Mouse (Mus musculus) G1E (cell line): Measurements from ENCODE around the gene Spata32.

Experiments used
- CTCF ChIP-seq: IDR thresholded peaks from 2 replicates; pipeline ENCODE4 v1.5.1; 2012; ENCODE audit warnings: low read depth, low read length, inconsistent platforms, mixed read lengths
- GATA1 ChIP-seq: IDR thresholded peaks from 2 replicates; pipeline ENCODE4 v1.6.1; 2012; ENCODE audit warnings: borderline replicate concordance, low read length, inconsistent platforms, mixed read lengths
- GATA2 ChIP-seq: IDR thresholded peaks from 2 replicates; pipeline ENCODE4 v1.6.1; 2012; ENCODE audit warnings: low read depth, low read length, inconsistent platforms, borderline replicate concordance
- POLR2AphosphoS5 ChIP-seq: IDR thresholded peaks from 2 replicates; pipeline ENCODE4 v1.6.1; 2012; ENCODE audit warnings: low read depth, low read length, inconsistent platforms; ENCODE audit not compliant: insufficient replicate concordance
- TAL1 ChIP-seq: conservative IDR thresholded peaks from 2 replicates; pipeline ENCODE4 v1.6.1; 2012; ENCODE audit warnings: low read depth, low read length, inconsistent platforms, mixed read lengths

DNA sequence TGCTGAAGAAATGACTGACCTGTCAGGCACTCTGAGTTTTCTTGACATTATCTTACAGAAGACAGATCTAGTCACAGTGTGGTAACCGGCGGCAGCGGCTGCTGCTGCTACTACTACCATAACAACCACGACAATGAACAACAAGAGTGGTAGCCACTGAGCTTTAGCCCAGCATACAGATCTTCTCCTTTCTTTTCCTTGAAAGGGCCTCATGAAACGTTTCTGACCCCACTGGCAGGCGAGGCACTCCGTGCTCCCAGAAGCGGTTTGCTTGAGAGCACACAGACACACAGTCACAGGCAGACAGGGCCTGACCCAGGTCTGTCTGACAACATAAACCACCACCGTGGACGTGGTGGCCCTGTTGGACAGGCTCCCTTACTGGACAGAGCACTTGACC, 45.3 kb upstream of the Spata32 start:
- no peak for TF ChIP-seq CTCF
- no peak for TF ChIP-seq GATA1
- no peak for TF ChIP-seq POLR2AphosphoS5
- TF ChIP-seq GATA2: no peak
- TF ChIP-seq TAL1: no peak
